Mouse (Mus musculus) splenic B cell, adult 2 months (primary cell): ENCODE results near the gene Dolpp1.
A peak's percentile ranks its signal among the peaks of the same experiment; 100 is the strongest.

ENCODE experiments used
- DNase-seq: peaks from one replicate; pipeline ENCODE4 v3.0.0-alpha.2; 2011; ENCODE audit warnings: low read depth, low spot score
- H3K27me3 ChIP-seq: 2 replicates; pipeline ENCODE4 v1.6.1; 2012; ENCODE audit warnings: mild to moderate bottlenecking, low read length, moderate library complexity, mixed read lengths; ENCODE audit not compliant: control insufficient read depth, poor library complexity, insufficient read depth, severe bottlenecking
- H3K36me3 ChIP-seq: 2 replicates; pipeline ENCODE4 v1.6.1; 2012; ENCODE audit warnings: mild to moderate bottlenecking, low read length, moderate library complexity, mixed read lengths; ENCODE audit not compliant: control insufficient read depth, poor library complexity, insufficient read depth, severe bottlenecking

Gene Dolpp1

DNA sequence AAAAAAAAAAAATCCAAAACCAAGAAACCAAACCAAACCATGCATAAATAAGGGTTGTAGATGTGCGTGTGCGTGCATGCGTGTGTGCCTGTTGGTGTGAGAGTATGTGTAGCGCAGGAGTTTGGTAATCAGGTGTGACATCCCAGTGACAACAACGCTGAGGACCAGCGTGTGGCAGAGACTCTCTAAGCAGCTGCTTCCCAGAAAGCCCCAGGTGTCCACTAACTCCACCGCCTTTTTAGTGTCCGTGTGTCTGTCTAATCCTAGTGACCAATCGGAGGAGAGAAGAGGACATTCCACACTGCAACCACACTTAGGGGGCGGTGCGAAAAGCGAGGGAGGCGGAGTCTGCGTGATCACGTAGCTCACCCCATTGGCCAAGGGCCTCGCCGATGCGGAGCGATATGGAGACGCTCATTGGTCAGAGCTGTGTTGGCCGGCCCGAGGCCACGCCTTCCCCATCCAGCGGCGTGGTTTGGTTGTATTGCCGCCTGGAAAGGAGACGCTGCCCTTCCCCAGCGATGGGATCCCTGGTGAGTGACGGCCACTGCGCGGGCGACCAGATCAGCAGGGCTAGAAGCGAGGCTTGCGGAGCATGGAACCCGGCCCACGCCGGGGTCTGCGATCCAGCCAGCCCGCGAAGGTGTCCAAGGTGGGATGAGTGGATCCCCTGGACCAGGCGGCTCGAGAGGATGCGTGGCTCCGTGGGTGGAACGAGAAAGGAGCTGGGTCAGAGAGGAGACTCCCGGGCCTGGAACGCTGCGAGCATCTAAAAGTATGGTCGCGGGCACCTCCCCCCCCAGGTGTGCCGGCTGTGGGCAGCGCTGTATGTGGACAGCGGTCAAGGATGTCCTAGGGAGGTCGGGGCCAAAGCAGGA is 28.0 kb upstream of the Dolpp1 start, which contains the start of gene Miga2:
Gene Miga2 (plus strand): TSS at position 461 of the 878 bp plus-strand sequence.
- Histone ChIP-seq H3K36me3 (no peaks in the 10 kb centered on the region; the same call in 1 of the 2 replicates), H3K27me3 (no peaks in the 10 kb centered on the region)
- DNase-seq: peak; percentile 98

DNA sequence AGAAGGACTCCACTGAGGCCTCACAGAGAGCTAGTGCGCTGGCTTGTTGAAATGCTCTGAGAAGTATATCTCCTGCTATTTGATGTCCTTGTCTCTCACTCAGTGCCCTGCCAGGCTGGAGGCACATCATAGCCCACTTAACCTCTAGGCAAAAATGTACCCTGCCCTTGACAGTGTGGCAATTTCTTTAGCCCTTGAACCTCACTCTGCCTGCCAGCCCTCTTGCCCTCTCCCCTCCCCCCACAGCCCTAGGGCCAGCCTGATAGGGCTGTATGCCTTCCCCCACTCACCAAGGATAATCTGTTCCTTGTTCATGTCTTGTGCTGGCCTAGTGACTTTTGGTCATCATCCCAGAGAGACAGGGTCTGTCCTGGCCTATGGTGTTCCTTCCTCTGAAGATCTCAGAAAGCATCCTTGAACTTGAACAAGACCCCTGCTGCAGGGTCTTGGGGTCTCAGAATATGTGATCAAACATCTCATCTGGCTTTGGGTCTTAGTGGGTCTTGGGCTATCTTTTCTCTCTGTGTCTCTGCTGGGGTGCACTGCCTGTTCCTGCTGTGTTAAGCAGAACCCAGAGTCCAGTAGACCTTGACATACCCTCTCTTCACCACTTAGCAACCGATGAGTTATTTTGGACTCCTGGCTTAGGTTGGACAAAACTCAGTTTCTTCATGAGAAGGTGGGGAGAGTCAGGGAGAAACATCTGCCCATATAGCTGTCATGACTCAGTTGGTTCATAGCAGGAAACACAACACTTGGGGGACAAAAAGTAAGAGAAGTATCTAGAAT is 26.6 kb upstream of the Dolpp1 start:
- Histone ChIP-seq H3K27me3 (no peaks in the 10 kb centered on the region), H3K36me3 (no peaks in the 10 kb centered on the region; the same call in 1 of the 2 replicates)
- DNase-seq: no peak

DNA sequence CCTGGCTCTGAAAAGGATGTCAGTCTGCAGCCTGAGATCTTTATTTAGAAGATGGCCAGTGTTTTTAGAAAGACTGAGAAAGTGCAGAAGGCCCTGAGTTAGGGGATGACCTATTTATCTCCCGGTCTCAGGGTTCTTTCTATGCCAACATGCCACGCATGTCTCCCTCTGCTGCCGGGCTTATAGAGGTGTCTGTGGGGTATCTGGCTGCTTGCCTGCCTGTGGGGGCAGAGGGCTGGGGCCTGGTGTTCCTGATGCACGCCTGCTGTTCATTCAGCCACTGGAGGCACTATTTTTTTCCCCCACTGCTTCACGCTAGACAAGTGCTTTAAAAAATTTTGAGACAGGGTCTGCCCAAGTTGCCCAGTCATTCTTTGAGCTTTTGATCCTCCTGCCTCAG is 25.9 kb upstream of the Dolpp1 start:
- Histone ChIP-seq H3K36me3 (no peaks in the 10 kb centered on the region; the same call in 1 of the 2 replicates), H3K27me3 (no peaks in the 10 kb centered on the region)
- DNase-seq: no peak

DNA sequence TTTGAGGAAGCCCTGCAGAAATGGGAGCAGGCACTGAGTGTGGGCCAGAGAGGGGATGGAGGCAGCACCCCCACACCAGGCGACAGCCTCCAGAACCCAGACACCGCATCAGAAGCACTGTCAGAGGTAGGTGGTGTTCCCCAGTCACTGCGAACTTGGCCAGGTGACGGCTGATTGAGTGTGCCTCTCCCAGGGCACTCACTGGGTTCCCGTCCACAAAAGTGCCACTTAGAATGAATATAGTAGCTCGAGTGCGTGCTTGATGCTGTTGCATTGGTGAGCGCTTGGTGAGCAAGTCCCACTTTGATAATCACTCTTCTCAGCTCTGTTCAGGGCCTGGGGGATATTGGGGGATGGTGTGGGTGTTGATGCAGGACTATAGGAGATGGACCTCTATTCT is 20.5 kb upstream of the Dolpp1 start:
- no peak for DNase-seq
- Histone ChIP-seq H3K36me3 (peaks cover 5% of the 10 kb centered on the region), H3K27me3 (no peaks in the 10 kb centered on the region)

DNA sequence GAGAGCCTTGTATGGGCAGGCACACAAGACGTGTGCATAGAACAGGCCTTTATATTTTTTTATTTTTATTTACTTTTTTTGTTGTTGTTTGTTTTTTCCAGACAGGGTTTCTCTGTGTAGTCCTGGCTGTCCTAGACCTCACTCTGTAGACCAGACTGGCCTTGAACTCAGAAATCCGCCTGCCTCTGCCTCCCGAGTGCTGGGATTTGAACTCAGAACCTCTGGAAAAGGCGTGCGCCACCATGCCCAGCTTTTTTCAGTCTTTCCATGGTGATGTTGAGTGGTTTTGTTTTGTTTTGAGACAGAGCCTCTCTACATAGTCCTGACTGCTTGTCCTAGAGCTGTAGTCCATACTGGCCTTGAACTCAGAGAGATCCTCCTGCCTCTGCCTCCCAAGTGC is 19.3 kb upstream of the Dolpp1 start:
- Histone ChIP-seq H3K27me3 (no peaks in the 10 kb centered on the region), H3K36me3 (peaks cover 5% of the 10 kb centered on the region)
- DNase-seq: no peak

DNA sequence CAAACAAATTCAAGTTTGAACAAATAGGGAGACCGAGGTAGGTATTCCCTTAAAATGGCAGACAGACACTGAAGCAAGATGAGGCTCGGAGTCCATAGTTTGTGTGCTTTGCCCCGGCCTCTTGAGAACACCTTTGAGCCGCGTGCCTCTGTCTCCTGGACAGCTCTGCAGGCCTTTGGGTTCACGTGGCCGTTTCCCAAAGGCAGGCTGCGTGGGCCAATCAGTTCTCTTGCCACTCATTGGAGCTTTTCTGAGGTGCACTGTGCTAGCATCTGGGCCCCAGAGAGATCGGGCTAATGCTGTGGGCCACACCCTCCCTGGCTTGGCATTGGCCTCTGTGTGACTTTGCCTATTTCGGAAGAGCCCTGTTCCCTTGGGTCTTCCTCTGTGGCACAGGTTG is 16.2 kb upstream of the Dolpp1 start:
- H3K27me3 ChIP-seq: no peaks in the 10 kb centered on the region
- H3K36me3 ChIP-seq: peaks cover 9% of the 10 kb centered on the region
- DNase-seq: no peak

DNA sequence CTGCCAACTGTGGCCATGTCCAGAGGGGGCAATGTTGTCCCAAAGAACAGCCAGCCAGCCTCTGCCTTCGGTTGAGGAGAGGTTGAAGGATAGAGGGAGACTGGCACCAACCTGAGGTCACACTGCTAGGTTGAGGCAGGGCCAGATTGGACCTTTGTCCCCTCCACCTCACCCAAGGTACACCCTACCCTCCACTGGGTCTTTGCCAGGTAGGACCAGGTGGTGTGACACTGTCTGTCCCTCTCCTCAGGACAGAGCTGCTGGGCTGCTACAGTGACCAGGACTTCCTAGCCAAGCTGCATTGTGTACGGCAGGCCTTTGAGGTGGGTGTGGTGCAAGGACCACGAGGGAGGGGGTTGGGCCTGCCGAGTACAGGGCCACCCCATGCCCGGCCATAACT is 14.3 kb upstream of the Dolpp1 start:
- H3K27me3 ChIP-seq: no peaks in the 10 kb centered on the region
- no peak for DNase-seq
- H3K36me3 ChIP-seq: 0 out of 2 replicates have a peak, but pooled peaks cover 5% of the 10 kb centered on the region

DNA sequence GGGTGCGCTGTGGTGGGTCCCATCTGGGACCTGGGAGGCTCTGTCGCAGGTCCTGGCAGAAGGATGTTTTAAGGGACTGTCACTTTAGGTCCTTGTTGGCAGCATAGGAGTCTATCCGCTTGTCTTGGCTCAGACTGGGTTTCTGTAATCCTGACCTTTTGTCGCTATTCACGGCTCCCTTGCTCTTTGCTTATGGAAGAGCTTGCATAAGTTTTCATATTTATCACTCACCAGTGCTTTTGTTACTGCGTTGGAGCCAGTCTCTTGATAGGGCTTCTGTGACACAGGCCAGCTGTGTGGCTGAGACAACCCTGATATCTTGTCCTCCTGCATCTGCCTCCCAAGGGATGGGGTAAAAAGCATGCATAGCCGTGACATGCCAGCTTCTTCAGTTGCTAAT is 12.7 kb upstream of the Dolpp1 start:
- Histone ChIP-seq H3K36me3 (0 out of 2 replicates have a peak, but pooled peaks cover 3% of the 10 kb centered on the region), H3K27me3 (no peaks in the 10 kb centered on the region)
- no peak for DNase-seq

DNA sequence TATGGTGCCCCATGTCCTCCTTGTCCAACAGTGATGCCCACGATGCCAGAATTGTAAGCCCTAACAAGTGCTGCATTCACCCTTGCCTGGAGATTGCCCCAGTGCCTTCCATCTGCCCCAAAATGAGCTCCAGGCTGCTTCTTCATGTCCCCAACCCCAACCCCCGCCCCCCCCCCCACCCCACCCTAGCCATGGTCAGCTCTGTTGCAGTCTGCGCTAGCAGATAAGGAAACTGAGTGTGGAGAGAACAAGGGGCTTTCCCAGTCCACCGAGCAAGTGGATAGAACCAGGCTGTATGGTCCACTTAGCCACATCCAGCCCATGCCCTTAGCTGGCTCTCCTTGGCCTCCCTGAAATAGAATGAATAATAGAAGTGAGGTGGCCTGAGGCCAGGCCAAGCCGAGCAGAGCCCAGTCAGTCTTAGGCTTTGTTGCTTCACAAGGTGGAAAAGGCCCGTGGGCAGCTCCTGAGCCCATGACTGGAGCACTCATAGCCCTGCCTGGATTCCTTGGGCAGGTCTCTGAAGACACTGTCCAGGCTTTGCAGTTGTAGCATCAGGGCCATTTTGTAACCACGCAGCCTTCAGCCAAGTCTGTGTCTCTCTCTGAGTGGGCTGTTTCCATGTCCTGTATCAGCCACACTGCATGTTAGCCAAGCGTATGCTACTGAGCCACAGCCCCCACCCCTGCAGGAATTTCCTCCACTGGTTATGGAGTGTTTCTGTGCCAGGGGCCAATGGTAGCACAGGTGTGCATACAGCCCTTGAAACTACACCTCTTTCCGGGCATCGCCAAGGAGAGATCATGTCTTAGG is 11.3 kb upstream of the Dolpp1 start:
- H3K36me3 ChIP-seq: 0 out of 2 replicates have a peak, but pooled peaks cover 3% of the 10 kb centered on the region
- no peaks in the 10 kb centered on the region for H3K27me3 ChIP-seq
- no peak for DNase-seq

DNA sequence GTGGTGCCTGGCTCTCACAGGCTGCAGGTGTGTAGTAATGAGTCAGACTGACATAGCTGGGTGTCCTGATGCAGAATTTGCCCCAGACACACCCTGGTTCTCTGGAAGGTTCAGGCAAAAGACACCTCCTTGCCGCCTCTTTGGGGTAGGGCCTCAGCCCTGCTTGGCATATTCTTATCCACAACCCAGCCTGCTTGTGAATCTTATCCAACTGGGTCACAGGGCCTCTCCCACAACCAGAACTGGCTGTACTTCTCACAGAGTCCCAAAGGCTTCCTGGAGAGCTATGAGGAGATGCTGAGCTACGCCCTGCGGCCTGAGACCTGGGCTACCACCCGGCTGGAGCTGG is 10.7 kb upstream of the Dolpp1 start:
- Histone ChIP-seq H3K27me3 (no peaks in the 10 kb centered on the region), H3K36me3 (0 out of 2 replicates have a peak, but pooled peaks cover 3% of the 10 kb centered on the region)
- no peak for DNase-seq

DNA sequence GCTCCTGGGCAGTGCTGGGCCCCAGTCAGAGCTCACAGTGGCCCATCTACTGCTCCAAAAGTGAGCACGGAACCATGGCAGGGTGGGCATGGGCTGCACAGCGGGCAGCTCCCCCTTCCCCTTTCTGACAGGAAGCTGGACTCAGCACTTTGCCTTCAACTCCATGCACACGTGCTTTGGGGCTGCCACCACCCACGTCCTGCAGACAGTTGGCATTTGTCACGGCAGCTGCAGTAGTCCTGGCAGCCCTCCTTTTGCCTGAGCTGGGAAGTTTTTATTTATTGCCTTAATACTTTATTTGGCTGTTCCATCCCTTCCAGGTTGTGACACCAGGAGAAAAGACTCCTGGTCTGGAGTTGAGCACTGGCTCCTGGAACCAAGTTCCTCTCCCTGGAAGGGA is 7.2 kb upstream of the Dolpp1 start:
- no peak for DNase-seq
- Histone ChIP-seq H3K36me3 (no peaks in the 10 kb centered on the region), H3K27me3 (no peaks in the 10 kb centered on the region)

DNA sequence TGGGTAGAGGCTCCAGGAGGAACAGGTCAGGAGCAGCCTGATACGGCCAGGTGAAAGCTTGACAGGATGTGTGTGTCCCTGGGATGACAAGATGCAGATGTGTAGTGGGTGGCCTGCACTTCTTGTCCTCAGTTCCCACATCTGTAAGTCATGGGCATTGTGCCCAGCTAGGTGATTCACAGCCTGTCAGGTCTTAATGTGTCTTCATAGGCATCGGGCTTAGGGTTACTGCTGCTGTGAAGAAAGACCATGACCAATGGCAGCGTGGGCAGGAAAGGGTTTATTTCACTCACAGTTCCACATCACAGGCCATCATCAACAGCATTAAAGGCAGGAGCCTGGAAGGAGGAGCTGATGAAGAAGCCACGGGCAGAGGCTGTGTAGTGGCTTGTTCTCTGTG is 6.5 kb upstream of the Dolpp1 start:
- no peaks in the 10 kb centered on the region for H3K36me3 ChIP-seq
- DNase-seq: no peak
- H3K27me3 ChIP-seq: no peaks in the 10 kb centered on the region

DNA sequence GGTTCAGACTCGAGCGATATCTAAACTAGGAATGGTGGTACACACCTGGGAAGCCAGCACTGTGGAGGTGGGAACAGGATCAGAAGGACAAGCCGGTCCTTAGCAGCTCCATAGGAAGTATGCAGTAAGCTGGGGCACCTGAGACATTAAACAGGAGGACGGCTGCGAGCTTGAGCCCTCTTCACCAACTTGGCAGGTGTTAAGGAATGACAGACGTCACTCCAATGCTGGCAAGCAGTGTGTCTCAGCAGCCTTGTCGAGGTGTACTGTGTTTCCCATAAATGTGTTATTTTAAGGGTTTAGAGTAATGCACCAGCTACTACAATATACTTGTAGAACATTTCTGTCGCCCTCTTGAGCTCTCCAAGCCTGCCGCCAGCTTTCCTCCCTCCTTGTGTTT is 5.1 kb upstream of the Dolpp1 start:
- DNase-seq: no peak
- Histone ChIP-seq H3K27me3 (no peaks in the 10 kb centered on the region), H3K36me3 (no peaks in the 10 kb centered on the region)

DNA sequence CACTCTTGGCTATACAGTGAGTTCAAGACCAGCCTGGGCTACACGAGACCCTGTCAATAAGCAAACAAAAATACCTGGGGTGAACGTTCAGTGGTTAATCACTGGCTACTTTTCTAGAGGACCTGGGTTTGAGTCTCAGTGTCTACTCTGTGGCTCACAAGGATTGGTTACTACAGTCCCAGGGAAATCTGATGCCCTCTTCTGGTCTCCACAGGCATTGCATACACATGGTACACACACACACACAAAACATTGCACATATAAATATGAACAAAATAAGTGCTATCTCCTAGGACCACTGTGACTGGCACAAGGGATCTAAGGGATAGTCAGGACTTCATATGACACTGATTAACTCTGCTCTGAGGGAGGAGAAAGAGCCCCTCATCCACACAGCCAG is 3.1 kb upstream of the Dolpp1 start:
- Histone ChIP-seq H3K27me3 (no peaks in the 10 kb centered on the region), H3K36me3 (no peaks in the 10 kb centered on the region)
- no peak for DNase-seq
